Mouse (Mus musculus): ENCODE data around the gene Sec61a2. TPM values are rescaled to one million over a fixed set of nuclear protein-coding genes. Genes with fewer than 3 reads are reported as not detected.

Gene Sec61a2
- polyA plus RNA-seq, 1 experiment from 2014 or later: 81.9 TPM

- Histone ChIP-seq H3K27ac (replicated peaks; ENCODE audit: low read depth, low read length) (no peak overlapping the region), H3K4me1 (ENCODE audit: control insufficient read depth, insufficient read depth, low read length) (no peaks in the 10 kb centered on the region), H3K9ac (ENCODE audit: low read length) (no peak overlapping the region), H3K27me3 (ENCODE audit: control insufficient read depth, insufficient read depth, low read length) (no peaks in the 10 kb centered on the region), H3K9me3 (ENCODE audit: control insufficient read depth, low read length) (no peaks in the 10 kb centered on the region), H3K36me3 (ENCODE audit: control insufficient read depth, insufficient read depth, low read length) (no peaks in the 10 kb centered on the region), H3K4me2 (ENCODE audit: low read depth, severe bottlenecking) (no peak overlapping the region), H3K4me3 (ENCODE audit: low read depth, low read length) (no peak overlapping the region)
- ATAC-seq (ENCODE audit: insufficient number of reproducible peaks, low FRiP score, low TSS enrichment, low read depth): no peak
- DNase-seq (ENCODE audit: low spot score): no peak
- 40% methylated on average over 6 of the region's 6 CpGs for WGBS
These were observed 40.8 kb upstream of the Sec61a2 start for GRCm38 (mm10) chr2:5936068-5936467.

- Histone ChIP-seq H3K4me3 (ENCODE audit: low read depth, low read length) (no peak overlapping the region), H3K9ac (ENCODE audit: low read length) (no peak overlapping the region), H3K4me2 (ENCODE audit: low read depth, severe bottlenecking) (no peak overlapping the region), H3K27me3 (ENCODE audit: control insufficient read depth, insufficient read depth, low read length) (no peaks in the 10 kb centered on the region), H3K36me3 (ENCODE audit: control insufficient read depth, insufficient read depth, low read length) (no peaks in the 10 kb centered on the region), H3K9me3 (ENCODE audit: control insufficient read depth, low read length) (no peaks in the 10 kb centered on the region), H3K27ac (replicated peaks; ENCODE audit: low read depth, low read length) (no peak overlapping the region), H3K4me1 (ENCODE audit: control insufficient read depth, insufficient read depth, low read length) (no peaks in the 10 kb centered on the region)
- ATAC-seq (ENCODE audit: insufficient number of reproducible peaks, low FRiP score, low TSS enrichment, low read depth) (no peak), DNase-seq (ENCODE audit: low spot score) (no peak)
- 94% methylated on average over 3 of the region's 3 CpGs for WGBS
These were observed 39.7 kb upstream of the Sec61a2 start for GRCm38 (mm10) chr2:5934936-5935335.

- no peak for ATAC-seq (ENCODE audit: insufficient number of reproducible peaks, low FRiP score, low TSS enrichment, low read depth)
- DNase-seq (ENCODE audit: low spot score): no peak
- Histone ChIP-seq H3K9me3 (ENCODE audit: control insufficient read depth, low read length) (no peaks in the 10 kb centered on the region), H3K4me1 (ENCODE audit: control insufficient read depth, insufficient read depth, low read length) (no peaks in the 10 kb centered on the region), H3K4me2 (ENCODE audit: low read depth, severe bottlenecking) (no peak overlapping the region), H3K4me3 (ENCODE audit: low read depth, low read length) (no peak overlapping the region), H3K27me3 (ENCODE audit: control insufficient read depth, insufficient read depth, low read length) (no peaks in the 10 kb centered on the region), H3K9ac (ENCODE audit: low read length) (no peak overlapping the region), H3K27ac (replicated peaks; ENCODE audit: low read depth, low read length) (no peak overlapping the region), H3K36me3 (ENCODE audit: control insufficient read depth, insufficient read depth, low read length) (no peaks in the 10 kb centered on the region)
- 95% methylated on average over 5 of the region's 5 CpGs for WGBS
These were observed 36.7 kb upstream of the Sec61a2 start for GRCm38 (mm10) chr2:5931938-5932337.

- 91% methylated on average over 18 of the region's 18 CpGs for WGBS
- DNase-seq (ENCODE audit: low spot score) (no peak), ATAC-seq (ENCODE audit: insufficient number of reproducible peaks, low FRiP score, low TSS enrichment, low read depth) (no peak)
- no peaks in the 10 kb centered on the region for H3K27me3 ChIP-seq (ENCODE audit: control insufficient read depth, insufficient read depth, low read length)
- no peaks in the 10 kb centered on the region for H3K9me3 ChIP-seq (ENCODE audit: control insufficient read depth, low read length)
- H3K9ac ChIP-seq (ENCODE audit: low read length): no peak overlapping the region
- H3K4me3 ChIP-seq (ENCODE audit: low read depth, low read length): no peak overlapping the region
- no peaks in the 10 kb centered on the region for H3K36me3 ChIP-seq (ENCODE audit: control insufficient read depth, insufficient read depth, low read length)
- no peak overlapping the region for H3K4me2 ChIP-seq (ENCODE audit: low read depth, severe bottlenecking)
- no peak overlapping the region for H3K27ac ChIP-seq (replicated peaks; ENCODE audit: low read depth, low read length)
- no peaks in the 10 kb centered on the region for H3K4me1 ChIP-seq (ENCODE audit: control insufficient read depth, insufficient read depth, low read length)
These were observed 35.2 kb upstream of the Sec61a2 start for GRCm38 (mm10) chr2:5930291-5931054.

- Histone ChIP-seq H3K36me3 (ENCODE audit: control insufficient read depth, insufficient read depth, low read length) (no peaks in the 10 kb centered on the region), H3K9ac (ENCODE audit: low read length) (no peak overlapping the region), H3K9me3 (ENCODE audit: control insufficient read depth, low read length) (no peaks in the 10 kb centered on the region), H3K27me3 (ENCODE audit: control insufficient read depth, insufficient read depth, low read length) (no peaks in the 10 kb centered on the region), H3K4me3 (ENCODE audit: low read depth, low read length) (no peak overlapping the region), H3K4me1 (ENCODE audit: control insufficient read depth, insufficient read depth, low read length) (no peaks in the 10 kb centered on the region), H3K27ac (replicated peaks; ENCODE audit: low read depth, low read length) (no peak overlapping the region), H3K4me2 (ENCODE audit: low read depth, severe bottlenecking) (no peak overlapping the region)
- 92% methylated on average over 5 of the region's 5 CpGs for WGBS
- ATAC-seq (ENCODE audit: insufficient number of reproducible peaks, low FRiP score, low TSS enrichment, low read depth) (no peak), DNase-seq (ENCODE audit: low spot score) (no peak)
These were observed 34.6 kb upstream of the Sec61a2 start for GRCm38 (mm10) chr2:5929793-5930192.

GRCm38 (mm10) chr2:5927481-5927880 lies 32.2 kb upstream of the Sec61a2 start:
- Histone ChIP-seq H3K27ac (replicated peaks; ENCODE audit: low read depth, low read length) (no peak overlapping the region), H3K4me3 (ENCODE audit: low read depth, low read length) (no peak overlapping the region), H3K4me2 (ENCODE audit: low read depth, severe bottlenecking) (no peak overlapping the region), H3K4me1 (ENCODE audit: control insufficient read depth, insufficient read depth, low read length) (no peaks in the 10 kb centered on the region), H3K9ac (ENCODE audit: low read length) (no peak overlapping the region), H3K9me3 (ENCODE audit: control insufficient read depth, low read length) (no peaks in the 10 kb centered on the region), H3K27me3 (ENCODE audit: control insufficient read depth, insufficient read depth, low read length) (no peaks in the 10 kb centered on the region), H3K36me3 (ENCODE audit: control insufficient read depth, insufficient read depth, low read length) (no peaks in the 10 kb centered on the region)
- 95% methylated on average over 5 of the region's 5 CpGs for WGBS
- ATAC-seq (ENCODE audit: insufficient number of reproducible peaks, low FRiP score, low TSS enrichment, low read depth): no peak
- no peak for DNase-seq (ENCODE audit: low spot score)

GRCm38 (mm10) chr2:5923786-5924185 lies 28.6 kb upstream of the Sec61a2 start:
- H3K4me2 ChIP-seq (ENCODE audit: low read depth, severe bottlenecking): no peak overlapping the region
- DNase-seq (ENCODE audit: low spot score) (peak; percentile 43), ATAC-seq (ENCODE audit: insufficient number of reproducible peaks, low FRiP score, low TSS enrichment, low read depth) (no peak)
- no peak overlapping the region for H3K4me3 ChIP-seq (ENCODE audit: low read depth, low read length)
- H3K9me3 ChIP-seq (ENCODE audit: control insufficient read depth, low read length): no peaks in the 10 kb centered on the region
- no peaks in the 10 kb centered on the region for H3K27me3 ChIP-seq (ENCODE audit: control insufficient read depth, insufficient read depth, low read length)
- WGBS: 35% methylated on average over 9 of the region's 9 CpGs
- no peak overlapping the region for H3K9ac ChIP-seq (ENCODE audit: low read length)
- H3K4me1 ChIP-seq (ENCODE audit: control insufficient read depth, insufficient read depth, low read length): no peaks in the 10 kb centered on the region
- no peak overlapping the region for H3K27ac ChIP-seq (replicated peaks; ENCODE audit: low read depth, low read length)
- no peaks in the 10 kb centered on the region for H3K36me3 ChIP-seq (ENCODE audit: control insufficient read depth, insufficient read depth, low read length)

- no peak overlapping the region for H3K27ac ChIP-seq (replicated peaks; ENCODE audit: low read depth, low read length)
- H3K9me3 ChIP-seq (ENCODE audit: control insufficient read depth, low read length): no peaks in the 10 kb centered on the region
- ATAC-seq (ENCODE audit: insufficient number of reproducible peaks, low FRiP score, low TSS enrichment, low read depth) (no peak), DNase-seq (ENCODE audit: low spot score) (no peak)
- H3K36me3 ChIP-seq (ENCODE audit: control insufficient read depth, insufficient read depth, low read length): no peaks in the 10 kb centered on the region
- no peak overlapping the region for H3K4me3 ChIP-seq (ENCODE audit: low read depth, low read length)
- WGBS: 97% methylated on average over 6 of the region's 6 CpGs
- no peaks in the 10 kb centered on the region for H3K4me1 ChIP-seq (ENCODE audit: control insufficient read depth, insufficient read depth, low read length)
- H3K9ac ChIP-seq (ENCODE audit: low read length): no peak overlapping the region
- H3K27me3 ChIP-seq (ENCODE audit: control insufficient read depth, insufficient read depth, low read length): no peaks in the 10 kb centered on the region
- no peak overlapping the region for H3K4me2 ChIP-seq (ENCODE audit: low read depth, severe bottlenecking)
These were observed 27.6 kb upstream of the Sec61a2 start for GRCm38 (mm10) chr2:5922823-5923222.
